Mouse (Mus musculus) heart, postnatal 36 days (tissue): Measurements from ENCODE around the gene Il1f6. TPM values are rescaled to one million over a fixed set of nuclear protein-coding genes. Genes with fewer than 3 reads are reported as not detected.
"Not testable (repeated sequence)": the region's sequence is repeated elsewhere in the genome, so short reads cannot be mapped to it uniquely, and the experiment has no call there.

Experiments used
- DNase-seq, 2 experiments: peaks; one replicate each; pipeline ENCODE4 v3.0.0; 2021 to 2022
- intact Hi-C: fragments of 180-260 bp; cut with DNase I; formaldehyde crosslinking; loops from one replicate; pipeline ENCODE4 v1.15.1; 2025
- total RNA-seq, 2 experiments: library from RNA; stranded (reverse); gene quantifications; 2 replicates each; pipeline ENCODE4 v1.2.3; 2021

The Il1f6 gene
- not detected for total RNA-seq

- DNase-seq = no peak
- intact Hi-C loops = no loop called here
Observed at GRCm38 (mm10) chr2:24215118-24215517, at the start of gene Il1f6. TSS of gene Il1f6 (plus strand) at chr2:24215418.

GRCm38 (mm10) chr2:24181683-24182331 is 33.4 kb upstream of the Il1f6 start:
- intact Hi-C loops = not testable (repeated sequence)
- peak; percentile 3 to 9 for DNase-seq

GRCm38 (mm10) chr2:24182423-24183147 is 32.6 kb upstream of the Il1f6 start:
- DNase-seq, intact Hi-C loops: not testable (repeated sequence)

GRCm38 (mm10) chr2:24184092-24184491 is 31.1 kb upstream of the Il1f6 start:
- intact Hi-C loops, DNase-seq: not testable (repeated sequence)

GRCm38 (mm10) chr2:24186176-24186575 is 29.0 kb upstream of the Il1f6 start, which contains the start of gene Il1f9:
TSS of gene Il1f9 (plus strand) at chr2:24186476.
- intact Hi-C loops = no loop called here
- no peak for DNase-seq

DNA sequence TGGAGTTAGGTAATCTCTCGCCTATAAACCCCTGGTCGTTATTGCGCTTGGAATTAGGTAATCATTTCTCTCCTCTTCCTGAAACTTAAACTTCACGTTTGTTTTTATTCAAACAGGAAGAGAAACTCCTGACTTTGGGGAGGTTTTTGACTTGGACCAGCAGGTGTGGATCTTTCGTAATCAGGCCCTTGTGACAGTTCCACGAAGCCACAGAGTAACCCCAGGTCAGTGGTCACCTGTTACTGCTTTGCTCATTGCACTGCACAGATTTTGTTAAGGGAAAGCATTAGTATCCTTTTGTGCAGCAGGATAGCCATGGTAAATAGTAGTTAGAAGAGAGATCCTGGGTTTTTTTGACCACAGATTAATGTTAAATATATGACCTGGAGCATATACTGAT is 27.6 kb upstream of the Il1f6 start:
- intact Hi-C loops = no loop called here

GRCm38 (mm10) chr2:24188189-24188588 is 27.0 kb upstream of the Il1f6 start:
- DNase-seq = no peak
- intact Hi-C loops = no loop called here

More for the DNA sequence above, 27.6 kb upstream of the Il1f6 start:
- DNase-seq = no peak

- DNase-seq = peak in 1 of 2 experiments; percentile 3
- intact Hi-C loops = no loop called here
Observed at GRCm38 (mm10) chr2:24227191-24227590, 12.0 kb downstream of the Il1f6 start.

- no peak for DNase-seq
- intact Hi-C loops = no loop called here
Observed at GRCm38 (mm10) chr2:24267503-24267902, 52.3 kb downstream of the Il1f6 start.

DNA sequence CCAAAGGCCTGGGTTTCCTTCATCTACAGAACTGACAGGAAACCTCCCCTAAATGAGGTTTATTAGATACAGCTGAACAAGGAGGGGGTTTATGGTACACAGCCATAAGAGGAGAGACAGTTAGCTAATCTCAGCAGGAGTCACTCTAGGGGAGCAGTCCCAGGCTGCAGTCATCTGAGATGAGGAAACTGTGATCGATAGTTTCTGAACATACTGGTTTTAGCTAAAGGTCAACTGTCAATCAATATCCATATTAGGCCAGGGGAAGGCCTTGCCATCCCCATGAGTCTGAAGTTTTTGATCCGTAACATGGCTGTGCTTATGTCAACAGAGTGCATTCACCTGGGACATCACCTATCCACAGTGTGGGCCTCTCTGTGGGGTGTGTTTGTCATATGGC is 58.4 kb downstream of the Il1f6 start:
- DNase-seq = no peak
- intact Hi-C loops = no loop called here

- intact Hi-C loops = no loop called here
Observed at GRCm38 (mm10) chr2:24275146-24275545, 59.9 kb downstream of the Il1f6 start.

More at GRCm38 (mm10) chr2:24275146-24275545, 59.9 kb downstream of the Il1f6 start:
- DNase-seq = no peak

Other genes starting within 250 kb of the Il1f6 start
- 10 to 100 TPM; 15.2 TPM for gene Hnmt, start 166.0 kb upstream of the Il1f6 start, total RNA-seq
- gene Tbpl2, start 118.8 kb upstream of the Il1f6 start, total RNA-seq = not detected
- not detected for gene Il1f8, start 62.3 kb upstream of the Il1f6 start, total RNA-seq
- not detected for gene Il1f9, start 28.9 kb upstream of the Il1f6 start, total RNA-seq
- not detected for gene Il1f5, start 61.5 kb downstream of the Il1f6 start, total RNA-seq
- not detected for gene Il1f10, start 75.8 kb downstream of the Il1f6 start, total RNA-seq
- gene Il1rn, start 121.4 kb downstream of the Il1f6 start, total RNA-seq = under 1 TPM; 0.14 to 0.25 TPM
- 1 to 10 TPM in 1 of 2 experiments, under 1 TPM in 1; 0.89 to 1.4 TPM for gene Psd4, start 152.2 kb downstream of the Il1f6 start, total RNA-seq